Mouse (Mus musculus): ENCODE results near the gene Hsdl2. TPM values are rescaled to one million over a fixed set of nuclear protein-coding genes. Genes with fewer than 3 reads are reported as not detected.

Hsdl2 gene
- total RNA-seq, 2 experiments from 2014 or later, result 53.7 to 61.6 TPM

- no peak for ATAC-seq (replicated peaks; ENCODE audit: poor library complexity)
Observed at GRCm38 (mm10) chr4:59619611-59620245, 38.4 kb downstream of the Hsdl2 start.

DNA sequence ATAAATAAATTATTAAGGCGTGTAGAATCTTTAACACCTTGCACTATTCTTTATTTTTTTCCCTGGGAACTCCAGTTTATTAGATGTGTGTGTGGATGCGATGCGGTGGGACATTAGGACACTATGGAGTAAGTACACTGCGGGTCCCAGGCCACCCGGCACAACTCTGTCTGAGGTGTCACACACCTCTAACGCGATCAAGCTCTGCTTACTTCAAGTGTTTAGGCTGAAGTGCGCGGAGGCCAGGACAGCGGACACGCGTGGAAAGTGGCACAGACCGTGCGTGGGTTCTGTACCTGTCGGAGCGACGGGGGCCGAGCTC, 44.3 kb downstream of the Hsdl2 start:
- peak; percentile 18 for ATAC-seq (replicated peaks; ENCODE audit: poor library complexity)

DNA sequence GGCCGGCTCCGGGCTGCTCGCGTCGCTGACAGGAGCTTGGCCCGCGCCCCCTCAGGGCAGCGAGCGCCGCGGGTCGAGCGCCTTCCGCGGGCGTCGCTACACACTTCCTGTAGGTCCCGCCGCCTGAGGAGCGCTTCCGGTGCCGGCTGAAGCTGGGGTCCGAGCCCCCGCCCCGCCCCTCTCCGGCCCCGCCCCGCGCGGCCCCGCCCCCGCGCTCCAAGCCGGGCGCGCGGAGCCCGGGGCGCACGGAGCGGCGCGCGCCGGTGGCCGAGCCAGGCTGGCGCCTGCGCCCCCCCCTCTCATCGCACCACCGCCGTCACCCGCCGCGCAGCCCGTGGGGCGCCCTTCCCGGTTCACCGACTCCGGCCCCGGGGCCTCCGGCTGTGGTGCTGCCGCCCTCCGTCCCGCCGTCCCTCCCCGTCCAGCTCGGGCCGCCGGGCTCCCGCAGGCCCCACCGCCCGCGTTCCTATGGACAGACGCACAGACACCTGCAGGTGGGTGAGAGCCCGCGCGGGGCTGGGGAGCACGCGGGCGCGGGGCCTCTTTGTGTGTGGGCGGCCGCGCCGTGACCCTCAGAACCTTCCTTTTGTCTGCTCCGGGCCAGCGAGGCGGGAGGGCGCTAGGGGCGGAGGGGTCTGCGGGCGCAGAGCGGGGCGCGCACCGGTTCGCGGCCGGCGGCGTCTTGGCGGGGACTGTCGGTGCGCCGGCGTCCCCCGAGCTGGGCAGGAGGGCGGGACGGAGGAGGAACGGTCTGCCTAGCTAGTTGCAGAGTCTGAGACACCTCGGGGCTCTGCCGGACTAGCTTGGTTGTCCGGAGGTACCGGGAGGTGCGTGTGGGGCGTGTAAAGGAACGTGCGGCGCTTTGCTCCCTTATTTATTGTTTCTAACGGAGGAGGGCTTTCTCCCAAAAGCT, 44.9 kb downstream of the Hsdl2 start, which contains the start of gene E130308A19Rik:
Gene E130308A19Rik, plus strand, starts transcription at position 214 of the 913 bp plus-strand sequence.
- ATAC-seq (replicated peaks; ENCODE audit: poor library complexity), result peak; percentile 94

DNA sequence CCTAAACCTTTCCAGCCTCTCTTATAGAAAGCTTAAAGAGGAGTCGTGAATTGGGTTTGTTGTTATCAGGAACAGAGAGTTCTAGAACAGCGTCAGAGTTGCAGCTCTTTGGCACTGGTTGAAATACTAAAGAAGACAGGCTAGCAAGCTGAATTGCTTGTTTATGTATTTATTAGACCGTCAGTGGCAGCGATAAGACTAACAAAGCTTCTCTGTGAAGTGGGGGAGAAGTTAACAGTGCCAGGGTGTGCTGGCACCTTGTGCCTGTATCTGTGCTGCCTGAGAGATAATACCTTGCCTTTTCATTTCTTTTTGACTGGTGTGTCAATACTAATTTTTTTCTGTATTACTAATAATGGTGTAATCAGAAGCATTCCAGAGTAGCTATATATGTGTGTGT, 46.9 kb downstream of the Hsdl2 start:
- ATAC-seq (replicated peaks; ENCODE audit: poor library complexity), result peak; percentile 30

DNA sequence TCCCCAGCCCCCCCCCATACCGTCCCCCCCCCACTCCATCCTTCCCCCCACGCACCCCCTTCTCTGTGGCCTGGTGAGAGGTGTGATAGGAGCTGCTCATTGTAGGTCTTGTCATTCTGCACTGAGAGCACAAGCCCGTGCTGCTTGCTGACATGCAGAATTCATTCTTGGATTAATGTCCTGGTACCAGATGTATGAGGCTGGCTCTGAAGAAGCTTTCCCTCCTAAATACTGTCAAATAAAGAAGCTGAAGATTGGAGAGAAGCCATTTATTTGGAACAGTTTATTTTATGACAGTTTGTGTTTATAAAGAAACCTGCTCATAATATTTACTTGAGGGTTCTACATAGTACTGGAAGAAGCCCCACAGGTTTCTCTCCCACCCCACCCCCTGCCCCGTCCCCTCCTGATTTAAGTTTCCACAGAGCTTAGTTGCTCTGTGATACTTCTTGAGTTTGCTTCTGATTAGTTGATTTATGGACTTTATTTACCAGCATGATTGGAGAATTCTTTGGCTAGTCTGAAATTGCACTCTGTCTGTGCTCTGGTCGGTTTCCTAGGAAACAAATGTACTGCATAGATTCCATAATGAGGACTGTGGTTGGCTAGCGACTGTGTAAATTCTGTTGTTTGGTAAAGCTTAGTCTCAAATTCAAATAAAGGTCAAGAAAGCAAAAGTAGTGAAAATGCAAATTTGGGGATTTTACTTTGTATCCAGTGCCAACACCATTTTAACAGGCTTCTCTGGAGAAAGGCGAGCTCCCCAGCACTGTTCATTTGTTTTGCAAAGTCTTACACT, 47.9 kb downstream of the Hsdl2 start:
- no peak for ATAC-seq (replicated peaks; ENCODE audit: poor library complexity)

GRCm38 (mm10) chr4:59630122-59630521, 48.8 kb downstream of the Hsdl2 start:
- ATAC-seq (replicated peaks; ENCODE audit: poor library complexity), result no peak

GRCm38 (mm10) chr4:59634532-59634931, 53.2 kb downstream of the Hsdl2 start:
- no peak for ATAC-seq (replicated peaks; ENCODE audit: poor library complexity)

DNA sequence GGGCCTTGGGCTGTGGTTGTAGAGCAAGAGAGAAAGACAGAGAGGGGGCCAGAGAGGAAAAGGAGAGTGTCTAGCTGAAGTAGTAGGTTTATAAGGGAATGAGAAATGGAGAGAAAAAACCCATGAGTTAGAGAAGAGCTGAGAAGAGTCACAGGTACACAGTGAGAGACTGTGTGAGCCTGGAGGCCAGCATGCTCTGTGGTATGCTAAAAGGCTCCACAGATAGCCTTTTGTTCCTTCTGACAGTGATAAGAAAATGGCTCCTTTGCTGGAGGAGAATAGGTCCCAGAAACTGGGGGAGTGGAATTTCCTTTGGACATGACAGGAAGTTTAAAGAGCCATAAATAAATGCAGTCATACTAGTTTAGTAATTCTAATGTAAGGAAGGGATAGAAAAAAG, 57.8 kb downstream of the Hsdl2 start:
- no peak for ATAC-seq (replicated peaks; ENCODE audit: poor library complexity)

- no peak for ATAC-seq (replicated peaks; ENCODE audit: poor library complexity)
Observed at GRCm38 (mm10) chr4:59640720-59641119, 59.4 kb downstream of the Hsdl2 start.

- ATAC-seq (replicated peaks; ENCODE audit: poor library complexity), result no peak
Observed at GRCm38 (mm10) chr4:59642039-59642438, 60.7 kb downstream of the Hsdl2 start.

- ATAC-seq (replicated peaks; ENCODE audit: poor library complexity), result no peak
Observed at GRCm38 (mm10) chr4:59642657-59643056, 61.3 kb downstream of the Hsdl2 start.

- no peak for ATAC-seq (replicated peaks; ENCODE audit: poor library complexity)
Observed at GRCm38 (mm10) chr4:59644431-59644830, 63.1 kb downstream of the Hsdl2 start.

GRCm38 (mm10) chr4:59644992-59645391, 63.6 kb downstream of the Hsdl2 start:
- no peak for ATAC-seq (replicated peaks; ENCODE audit: poor library complexity)

DNA sequence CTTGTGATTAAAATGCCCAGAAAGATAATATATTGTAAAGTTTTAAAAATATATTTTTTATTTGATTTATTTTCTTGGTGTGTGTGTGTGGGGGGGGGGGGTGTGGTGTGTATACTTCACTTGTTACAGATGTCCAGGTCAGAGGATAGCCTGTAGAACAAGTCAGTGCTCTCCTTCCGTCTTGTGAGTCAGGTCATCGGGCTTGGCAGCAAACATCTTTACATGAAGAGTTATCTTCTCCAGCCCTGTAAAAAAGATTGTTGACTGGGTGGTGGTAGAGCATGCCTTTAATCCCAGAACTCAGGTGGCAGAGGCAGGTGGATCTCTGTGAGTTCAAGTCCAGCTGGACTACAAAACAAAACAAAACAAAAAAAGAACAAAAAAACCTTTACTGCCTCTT, 64.2 kb downstream of the Hsdl2 start:
- ATAC-seq (replicated peaks; ENCODE audit: poor library complexity), result no peak

DNA sequence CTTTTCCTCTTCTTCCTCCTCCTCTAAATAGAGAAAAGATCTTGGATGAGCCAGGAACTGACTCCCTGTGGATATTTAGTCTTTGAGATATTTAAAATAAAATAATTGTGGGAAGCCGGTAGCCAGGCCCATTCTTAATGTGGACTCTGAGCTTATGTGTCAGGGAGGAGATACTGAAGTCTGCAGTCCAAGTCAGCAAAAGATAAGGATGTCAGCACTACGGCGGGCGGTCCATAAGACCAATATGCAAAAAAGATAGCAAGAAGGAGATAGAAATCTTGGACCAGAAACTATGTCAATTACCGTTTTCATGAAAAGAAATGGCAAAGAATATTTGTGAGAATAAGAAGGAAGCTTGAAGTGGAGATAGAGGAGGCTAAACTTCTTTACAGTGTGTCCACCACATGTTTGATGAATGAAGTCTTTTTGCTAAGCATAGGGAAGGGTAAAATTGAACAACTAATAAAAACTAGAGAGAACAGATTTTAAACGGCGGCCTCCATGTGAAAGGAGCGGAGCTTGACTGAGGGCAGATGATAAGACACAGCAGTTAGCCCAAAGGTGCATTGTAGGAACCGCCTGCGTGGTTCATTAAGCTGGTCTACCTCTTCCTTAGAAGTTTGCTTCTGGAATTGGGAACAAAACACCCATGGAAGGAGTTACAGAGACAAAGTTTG, 64.8 kb downstream of the Hsdl2 start:
- ATAC-seq (replicated peaks; ENCODE audit: poor library complexity), result peak; percentile 78

- no peak for ATAC-seq (replicated peaks; ENCODE audit: poor library complexity)
Observed at GRCm38 (mm10) chr4:59649119-59649518, 67.8 kb downstream of the Hsdl2 start.

GRCm38 (mm10) chr4:59652166-59652681, 70.9 kb downstream of the Hsdl2 start:
- no peak for ATAC-seq (replicated peaks; ENCODE audit: poor library complexity)

DNA sequence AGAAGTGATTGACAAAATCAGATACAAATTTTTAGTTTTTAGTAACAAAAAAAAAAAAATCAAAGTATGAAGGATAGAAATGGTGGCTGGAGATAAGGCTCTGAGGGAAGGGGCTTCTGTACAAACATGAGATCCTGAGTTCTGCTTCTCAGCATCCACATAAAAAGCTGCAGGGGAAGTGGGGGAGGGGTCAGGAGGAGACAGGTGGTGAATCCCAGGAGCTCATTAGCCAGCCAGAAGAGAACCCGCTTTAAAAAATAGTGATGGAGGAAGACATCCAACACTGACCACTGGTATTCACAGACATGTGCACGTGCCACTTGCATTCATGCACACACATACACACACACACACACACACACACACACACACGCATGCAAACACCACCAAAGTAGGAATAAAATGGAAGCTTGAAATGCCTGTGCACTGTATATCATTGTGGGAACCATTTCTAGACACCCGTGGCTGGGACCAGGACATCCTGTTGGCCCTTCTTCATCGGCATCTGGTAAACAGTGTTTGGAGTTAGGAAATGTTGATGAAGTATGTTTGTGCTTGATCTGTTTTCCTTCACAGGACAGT, 74.8 kb downstream of the Hsdl2 start:
- no peak for ATAC-seq (replicated peaks; ENCODE audit: poor library complexity)

DNA sequence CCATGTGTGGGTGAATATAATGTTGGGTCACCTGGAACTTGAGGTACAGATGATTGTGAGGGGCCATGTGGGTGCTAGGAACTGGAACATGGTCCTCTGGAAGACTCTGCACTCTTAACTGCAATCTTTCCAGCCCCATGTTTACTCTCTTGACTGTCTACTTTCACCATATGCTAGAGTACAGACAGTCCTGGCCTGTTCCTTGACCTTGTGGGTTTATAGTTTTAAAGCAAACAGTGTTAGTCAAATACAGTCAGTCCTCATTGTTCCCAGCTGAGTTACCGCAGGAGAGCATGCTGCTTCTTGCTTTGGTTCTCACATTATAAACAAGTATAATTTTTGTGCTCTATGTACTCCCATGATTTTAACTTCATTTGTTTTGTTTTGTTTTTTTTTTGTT, 80.8 kb downstream of the Hsdl2 start:
- ATAC-seq (replicated peaks; ENCODE audit: poor library complexity), result no peak

DNA sequence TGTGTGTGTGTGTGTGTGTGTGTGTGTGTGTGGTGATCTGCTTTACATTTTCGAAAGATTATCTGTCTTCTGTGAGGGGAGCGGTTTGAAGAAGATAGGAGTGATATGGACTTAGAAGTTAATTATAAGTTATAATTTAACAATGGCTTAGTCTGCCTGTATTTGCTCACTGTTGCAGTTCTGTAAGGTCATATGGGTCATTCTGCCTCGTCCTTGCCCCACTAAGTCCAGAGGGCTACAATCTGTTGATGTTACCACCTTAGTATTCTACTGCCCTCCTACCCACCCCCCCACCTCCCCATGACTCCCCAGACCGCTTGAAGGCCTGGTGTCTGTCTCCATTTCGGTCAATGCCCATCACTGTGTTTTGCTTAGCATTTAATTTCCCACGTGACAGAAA, 82.1 kb downstream of the Hsdl2 start:
- ATAC-seq (replicated peaks; ENCODE audit: poor library complexity), result no peak
